Mouse (Mus musculus) bone marrow, adult 2 months (tissue): ENCODE results near the gene Cog6. TPM values are rescaled to one million over a fixed set of nuclear protein-coding genes. Genes with fewer than 3 reads are reported as not detected.
A peak's percentile ranks its signal among the peaks of the same experiment; 100 is the strongest.

Experiments
- H3K27ac ChIP-seq: fragments of 200-500 bp; 2 replicates; pipeline ENCODE4 v1.5.1; 2012; ENCODE audit warnings: low read depth, mild to moderate bottlenecking, control low read depth, inconsistent platforms, low read length; ENCODE audit not compliant: control insufficient read depth, poor library complexity, insufficient read depth
- H3K4me1 ChIP-seq: fragments of 200-500 bp; 2 replicates; pipeline ENCODE4 v1.6.1; 2011; ENCODE audit warnings: low read length; ENCODE audit not compliant: control insufficient read depth, insufficient read depth
- H3K4me3 ChIP-seq: fragments of 200-500 bp; replicated peaks from 2 replicates; pipeline ENCODE3; 2011; ENCODE audit warnings: mild to moderate bottlenecking, low read depth, low read length, control low read depth; ENCODE audit not compliant: control insufficient read depth
- CTCF ChIP-seq: fragments of 200-500 bp; IDR thresholded peaks from 2 replicates; pipeline ENCODE4 v1.5.1; 2011; ENCODE audit warnings: low read length, control low read depth; ENCODE audit not compliant: control insufficient read depth, insufficient read depth
- POLR2A ChIP-seq: fragments of 200-500 bp; IDR thresholded peaks from 2 replicates; pipeline ENCODE4 v1.6.1; 2011; ENCODE audit warnings: low read depth, mild to moderate bottlenecking, control low read depth, low read length, borderline replicate concordance; ENCODE audit not compliant: control insufficient read depth
- whole genome bisulfite sequencing: fragments of 180-500 bp; shearing (Covaris S2); methylation state at CpG from one replicate; pipeline ENCODE4 v1.1.7; 2018; 5-methylcytosine and 5-hydroxymethylcytosine counted together
- polyA plus RNA-seq: library from polyadenylated mRNA; stranded (reverse); fragments of >200 nt; gene quantifications from 2 replicates; pipeline ENCODE4 v1.2.4, GENCODE M21; 2011; ENCODE audit warnings: low replicate concordance; ENCODE audit not compliant: missing spikeins, insufficient read depth, insufficient read length

Gene Cog6
- polyA plus RNA-seq, 1 experiment, result 5.9 TPM

- WGBS, result 53% methylated on average over 7 of the region's 7 CpGs
- H3K4me1 ChIP-seq, result no peaks in the 10 kb centered on the region; the same call in 1 of the 2 replicates
Measured at GRCm38 (mm10) chr3:53036941-53037340, 19.9 kb upstream of the Cog6 start.

DNA sequence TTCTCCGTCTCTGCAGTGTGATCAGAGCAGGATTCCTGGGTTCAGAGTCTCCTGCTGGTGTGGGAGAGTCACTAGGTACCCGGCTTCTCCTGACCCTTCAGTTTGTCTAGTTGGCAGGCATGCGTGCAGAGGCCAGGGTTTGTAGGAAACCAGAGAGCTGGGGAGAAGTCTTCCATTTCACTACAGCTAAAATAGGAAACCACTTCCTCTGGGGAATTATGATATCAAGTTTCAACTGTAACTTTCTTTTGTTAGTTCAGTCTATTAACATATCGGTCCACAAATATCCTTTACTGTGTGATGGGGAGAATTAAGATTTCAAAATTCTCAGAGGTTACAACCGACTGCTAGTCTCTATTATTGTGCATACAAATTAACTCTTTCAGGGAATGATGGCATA, 19.0 kb upstream of the Cog6 start:
- 21% methylated on average over 5 of the region's 5 CpGs for WGBS
- Histone ChIP-seq H3K4me3 (no peak overlapping the region), H3K27ac (no peak overlapping the region), H3K4me1 (no peaks in the 10 kb centered on the region; the same call in 1 of the 2 replicates)
- TF ChIP-seq CTCF (no peak), POLR2A (no peak)

More at GRCm38 (mm10) chr3:53036941-53037340, 19.9 kb upstream of the Cog6 start:
- TF ChIP-seq CTCF (no peak), POLR2A (no peak)
- Histone ChIP-seq H3K4me3 (no peak overlapping the region), H3K27ac (no peak overlapping the region)

DNA sequence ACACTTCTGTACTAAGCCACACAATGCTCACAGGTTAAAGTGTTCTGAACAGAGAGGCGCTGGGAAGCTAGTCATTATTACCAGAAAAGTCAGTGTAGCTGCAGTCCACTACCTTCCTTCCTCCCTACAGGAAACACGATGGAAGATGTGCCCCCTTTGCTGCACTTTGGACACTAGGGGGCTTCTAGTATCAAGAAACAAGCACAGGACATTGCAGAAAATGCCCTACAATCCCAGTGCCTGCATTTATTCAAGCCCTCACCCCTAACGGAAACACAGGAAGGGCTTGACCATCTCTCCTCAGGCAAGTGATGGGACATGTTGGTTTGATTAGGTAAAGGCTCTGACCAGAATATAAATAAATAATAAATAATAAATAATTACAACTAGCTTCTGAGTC, 16.4 kb upstream of the Cog6 start:
- TF ChIP-seq POLR2A, result no peak

DNA sequence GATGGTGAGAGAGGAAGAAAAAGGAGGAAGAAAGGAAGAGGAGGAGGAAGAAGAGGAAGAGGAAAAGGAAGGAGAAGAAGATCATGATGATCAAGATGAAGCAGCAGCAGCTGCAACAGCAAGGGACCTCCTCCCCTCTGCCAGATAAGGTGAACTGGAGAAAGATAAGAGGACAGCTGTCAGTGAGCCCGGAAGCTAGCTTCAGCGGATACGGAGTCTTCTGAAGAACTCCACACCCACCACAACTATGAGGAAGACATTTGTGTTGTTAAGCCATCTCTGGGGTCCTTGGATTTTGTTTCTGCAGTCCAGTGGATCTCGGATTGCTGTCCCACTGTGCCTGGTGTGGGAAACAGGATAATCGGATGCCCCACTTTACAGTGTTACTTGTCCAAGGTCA, 15.4 kb upstream of the Cog6 start:
- H3K27ac ChIP-seq, result no peak overlapping the region
- H3K4me3 ChIP-seq, result no peak overlapping the region
- WGBS, result 32% methylated on average over 5 of the region's 5 CpGs
- TF ChIP-seq CTCF (no peak), POLR2A (no peak)
- H3K4me1 ChIP-seq, result no peaks in the 10 kb centered on the region; the same call in 1 of the 2 replicates

More for the DNA sequence above, 16.4 kb upstream of the Cog6 start:
- H3K4me3 ChIP-seq, result no peak overlapping the region
- no peaks in the 10 kb centered on the region; the same call in 1 of the 2 replicates for H3K4me1 ChIP-seq
- no peak overlapping the region for H3K27ac ChIP-seq
- WGBS, result 15% methylated on average over 3 of the region's 3 CpGs

DNA sequence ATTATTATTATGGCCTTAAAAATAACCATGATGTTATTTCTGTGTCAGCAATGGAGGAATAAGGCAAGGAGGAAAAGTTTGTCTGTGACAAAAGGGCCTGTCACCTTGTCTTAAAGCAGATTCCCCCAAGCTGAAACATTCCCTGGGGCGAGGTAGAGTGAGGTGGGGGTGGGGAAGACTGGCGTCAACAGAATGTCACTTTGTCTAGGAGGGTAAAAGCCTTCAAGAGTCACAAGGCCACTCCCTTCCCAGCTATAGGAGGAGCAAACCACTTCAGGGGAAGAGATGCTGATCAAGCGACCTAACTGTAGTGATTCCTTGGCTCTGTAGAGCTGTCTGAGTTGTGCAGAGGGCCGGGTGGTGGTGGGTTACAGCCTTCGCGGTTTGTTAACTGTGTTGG, 14.5 kb upstream of the Cog6 start:
- 59% methylated on average over 6 of the region's 6 CpGs for WGBS

GRCm38 (mm10) chr3:53029046-53029445, 12.0 kb upstream of the Cog6 start:
- Histone ChIP-seq H3K4me1 (no peaks in the 10 kb centered on the region; the same call in 1 of the 2 replicates), H3K4me3 (no peak overlapping the region), H3K27ac (no peak overlapping the region)
- WGBS, result 18% methylated on average over 7 of the region's 7 CpGs
- TF ChIP-seq POLR2A (no peak), CTCF (peak; percentile 59)

More for the DNA sequence above, 14.5 kb upstream of the Cog6 start:
- H3K27ac ChIP-seq, result no peak overlapping the region
- no peak for TF ChIP-seq POLR2A
- TF ChIP-seq CTCF, result no peak
- no peaks in the 10 kb centered on the region; the same call in 1 of the 2 replicates for H3K4me1 ChIP-seq
- H3K4me3 ChIP-seq, result no peak overlapping the region

- no peak overlapping the region for H3K4me3 ChIP-seq
- H3K27ac ChIP-seq, result no peak overlapping the region
- H3K4me1 ChIP-seq, result no peaks in the 10 kb centered on the region
- WGBS, result 34% methylated on average over 4 of the region's 4 CpGs
- no peak for TF ChIP-seq POLR2A
Measured at GRCm38 (mm10) chr3:53027333-53027732, 10.3 kb upstream of the Cog6 start.

GRCm38 (mm10) chr3:53007411-53007810, 9.6 kb downstream of the Cog6 start:
- no peak for TF ChIP-seq CTCF
- no peak for TF ChIP-seq POLR2A
- Histone ChIP-seq H3K4me1 (no peaks in the 10 kb centered on the region), H3K27ac (no peak overlapping the region), H3K4me3 (no peak overlapping the region)
- 89% methylated on average over 8 of the region's 8 CpGs for WGBS
